Mouse (Mus musculus) heart, adult 2 months (tissue): ENCODE results near the gene Chuk.

Experiments
- CTCF ChIP-seq: fragments of 200-600 bp; IDR thresholded peaks from 2 replicates; pipeline ENCODE4 v1.8.1; 2022; ENCODE audit warnings: antibody characterized with exemption, mild to moderate bottlenecking, moderate library complexity
- EP300 ChIP-seq: fragments of 200-500 bp; IDR thresholded peaks from 2 replicates; pipeline ENCODE4 v1.6.1; 2011; ENCODE audit warnings: low read depth, low read length, control low read depth; ENCODE audit not compliant: insufficient read depth
- POLR2A ChIP-seq: fragments of 200-500 bp; IDR thresholded peaks from 2 replicates; pipeline ENCODE4 v1.6.1; 2011; ENCODE audit warnings: mild to moderate bottlenecking, low read depth, low read length, control low read depth; ENCODE audit not compliant: insufficient read depth

GRCm38 (mm10) chr19:44108996-44109395 is 1.7 kb upstream of the Chuk start:
- no peak for TF ChIP-seq CTCF
- TF ChIP-seq POLR2A = no peak
- no peak for TF ChIP-seq EP300
